Mouse (Mus musculus) left cerebral cortex, adult 18-20 months (tissue): ENCODE measurements around the gene Uaca. TPM values are rescaled to one million over a fixed set of nuclear protein-coding genes. Genes with fewer than 3 reads are reported as not detected.
A peak's percentile ranks its signal among the peaks of the same experiment; 100 is the strongest.

Experiments used
- DNase-seq, 2 experiments: peaks; one replicate each; pipeline ENCODE4 v3.0.0; 2021 to 2022; ENCODE audit warnings: low spot score in 2 of 2, mixed read lengths in 1 of 2
- total RNA-seq, 2 experiments: library from RNA; stranded (reverse); gene quantifications; 2 replicates each; pipeline ENCODE4 v1.2.3; 2021

Gene Uaca
- total RNA-seq, 2 experiments from 2014 or later: 7.7 to 9.2 TPM

DNA sequence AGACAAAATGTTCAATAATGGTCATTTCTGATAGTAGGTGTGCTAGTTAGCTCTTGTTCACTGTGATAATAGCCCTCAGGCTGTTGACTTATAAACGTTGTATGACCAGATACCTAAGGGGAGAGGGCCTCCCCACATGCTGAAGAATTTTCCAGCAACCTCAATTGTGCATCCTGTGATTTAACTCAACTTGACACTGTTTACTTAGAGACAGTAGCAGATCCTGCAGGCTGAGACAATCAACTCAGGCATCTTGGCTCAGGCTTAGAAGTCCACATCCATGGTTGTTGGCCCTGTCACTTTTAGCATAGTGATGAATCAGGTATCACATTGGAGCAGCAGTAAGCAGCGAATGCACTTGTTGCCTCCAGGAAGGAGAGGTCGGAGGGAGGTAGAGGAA is 35.7 kb downstream of the Uaca start:
- DNase-seq: no peak

GRCm38 (mm10) chr9:60832233-60832632 is 37.9 kb downstream of the Uaca start:
- no peak for DNase-seq

GRCm38 (mm10) chr9:60836151-60836550 is 41.8 kb downstream of the Uaca start:
- no peak for DNase-seq

- no peak for DNase-seq
These were observed 42.7 kb downstream of the Uaca start for GRCm38 (mm10) chr9:60837078-60837448.

DNA sequence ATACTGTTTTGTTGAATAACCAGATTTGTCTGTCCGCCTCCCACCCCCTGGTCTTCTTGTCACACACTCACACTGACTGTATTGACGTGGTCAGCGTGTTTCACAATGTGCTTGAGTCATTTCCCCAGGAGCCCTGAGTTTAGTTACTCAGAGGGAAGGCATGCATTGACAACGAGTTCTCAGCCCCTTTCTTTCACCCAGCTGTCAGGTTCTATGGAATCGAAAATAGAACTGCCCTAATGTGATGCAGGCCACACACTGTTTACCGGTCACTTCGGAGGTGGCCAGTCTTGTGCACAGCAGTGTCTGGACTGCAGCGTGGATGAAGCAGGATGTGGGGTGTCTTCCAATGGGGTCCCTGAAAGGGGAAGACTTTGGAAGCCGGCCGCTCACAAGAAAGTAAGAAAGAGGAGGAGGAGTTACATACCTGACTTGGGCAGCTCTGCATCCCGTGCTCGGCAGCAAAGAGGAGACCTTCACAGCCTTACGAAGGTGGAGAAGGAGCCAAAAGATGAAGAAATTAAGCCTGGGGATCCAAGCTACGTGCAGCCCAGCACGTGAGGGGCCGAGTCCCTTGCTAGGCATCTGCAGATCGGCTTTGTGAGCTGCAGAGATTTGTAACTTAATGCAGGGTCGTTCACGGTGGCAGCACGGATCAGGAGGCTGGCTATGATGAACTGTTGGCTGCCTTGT is 43.3 kb downstream of the Uaca start:
- no peak for DNase-seq

- DNase-seq: no peak
These were observed 44.1 kb downstream of the Uaca start for GRCm38 (mm10) chr9:60838331-60838872.

DNA sequence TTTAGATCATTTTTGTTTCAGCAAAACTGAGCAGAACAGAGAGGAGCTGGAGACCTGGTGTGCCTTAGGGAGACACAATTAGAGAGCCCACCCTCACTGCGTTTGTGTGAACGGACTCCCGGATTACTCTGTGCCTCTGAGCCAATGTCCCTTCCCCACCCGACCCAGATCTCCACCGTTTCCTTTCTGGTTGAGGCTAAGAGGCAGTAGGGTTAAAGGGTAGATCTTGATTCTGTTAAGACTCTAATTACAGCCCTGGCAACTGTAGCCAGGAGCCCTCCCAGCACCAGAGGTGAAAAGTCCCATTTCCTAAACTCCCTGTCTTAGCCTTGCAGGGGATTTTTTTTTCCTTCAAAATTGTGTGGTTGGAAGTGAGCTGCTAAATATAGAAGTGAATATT is 47.1 kb downstream of the Uaca start:
- DNase-seq: no peak

DNA sequence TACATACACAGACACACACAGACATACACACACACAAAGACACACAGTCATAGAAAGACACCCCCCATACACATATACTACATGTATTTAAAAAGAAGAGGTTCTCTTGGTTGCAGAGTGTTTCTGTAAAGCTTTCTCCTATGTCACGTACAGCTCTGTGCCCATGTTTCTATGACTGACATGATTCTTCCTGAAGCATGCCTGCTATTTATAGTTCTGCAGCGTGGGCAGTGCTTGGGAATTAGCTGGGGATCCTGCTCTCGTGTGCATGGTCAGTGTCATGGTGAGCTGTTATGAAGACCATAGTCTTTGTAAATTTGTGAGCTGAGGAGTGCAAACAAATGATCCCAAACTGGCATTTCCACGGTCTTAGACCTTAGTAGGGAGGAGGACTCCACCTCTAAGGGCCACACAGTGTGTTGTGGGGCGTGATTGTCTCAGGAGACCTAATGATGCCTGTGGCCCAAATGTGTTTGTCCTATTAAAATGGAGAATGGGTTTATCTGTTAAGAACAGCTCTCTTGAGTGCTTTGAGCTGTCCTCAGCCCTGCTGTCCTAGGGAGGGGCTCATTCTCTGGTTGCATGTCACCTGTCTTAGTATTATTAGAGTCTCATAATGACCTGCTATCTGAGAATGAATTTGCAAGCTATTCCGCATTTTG is 49.2 kb downstream of the Uaca start:
- DNase-seq: no peak

DNA sequence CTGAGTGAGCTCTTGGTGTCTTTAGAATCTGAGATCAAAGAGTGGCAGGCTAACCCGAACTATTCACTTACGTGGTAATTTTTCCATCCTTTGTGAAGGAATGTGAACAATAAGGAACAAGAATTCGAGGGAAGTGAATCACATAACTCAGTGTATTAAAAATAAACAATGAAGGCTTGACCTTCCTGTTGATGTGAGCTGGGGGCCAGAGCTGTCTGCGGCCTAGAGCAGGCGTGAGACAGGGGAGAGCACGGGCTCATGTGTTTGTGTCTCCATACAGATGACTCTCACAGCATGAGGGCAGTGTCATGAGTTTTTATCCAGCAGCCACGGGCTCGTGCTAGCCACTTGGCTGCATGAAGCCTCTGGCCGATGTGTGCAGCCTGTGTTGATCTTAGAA is 54.4 kb downstream of the Uaca start:
- no peak for DNase-seq

GRCm38 (mm10) chr9:60849986-60850385 is 55.6 kb downstream of the Uaca start:
- DNase-seq: no peak

DNA sequence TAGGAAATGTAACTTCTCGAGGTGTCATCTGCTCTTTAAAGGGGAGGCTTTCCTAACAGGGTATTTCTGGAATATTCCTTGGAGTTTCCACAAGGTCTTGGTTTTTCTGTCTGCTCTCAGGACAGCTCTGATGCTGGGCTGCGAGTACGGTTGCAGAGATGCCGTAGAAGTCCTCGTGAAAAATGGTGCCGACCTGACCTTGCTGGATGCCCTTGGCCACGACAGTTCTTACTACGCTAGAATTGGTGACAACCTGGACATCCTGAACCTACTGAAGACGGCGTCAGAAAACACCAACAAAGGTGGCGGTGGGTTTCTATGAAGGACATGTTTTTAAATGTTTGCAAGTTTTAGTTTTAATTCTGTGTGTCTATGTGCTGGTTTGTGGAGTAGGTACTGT is 59.9 kb downstream of the Uaca start:
- DNase-seq: no peak

DNA sequence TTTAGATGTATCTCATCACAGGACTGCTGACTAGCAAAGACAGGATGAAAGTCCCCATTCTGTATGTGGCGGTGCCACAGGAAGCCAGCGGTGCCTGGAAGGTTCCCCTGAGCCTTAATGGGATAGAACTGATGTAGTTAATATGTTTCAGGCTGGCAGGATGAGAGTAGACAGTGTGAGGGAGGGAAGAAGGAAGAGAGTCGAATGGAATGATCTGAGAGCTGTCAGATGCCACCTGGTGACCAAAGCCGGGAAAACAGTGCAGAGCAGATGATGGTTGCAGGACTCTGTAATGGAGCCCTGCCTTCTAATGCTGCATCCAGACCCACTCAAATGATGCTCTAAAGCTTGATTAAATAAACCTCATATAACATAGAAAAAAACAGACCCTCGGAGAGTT is 63.5 kb downstream of the Uaca start:
- peak; percentile 70 to 71 for DNase-seq

GRCm38 (mm10) chr9:60858306-60858960 is 64.1 kb downstream of the Uaca start:
- DNase-seq: peak in 1 of 2 experiments; percentile 32

GRCm38 (mm10) chr9:60859031-60859430 is 64.7 kb downstream of the Uaca start:
- no peak for DNase-seq

GRCm38 (mm10) chr9:60861030-60861429 is 66.7 kb downstream of the Uaca start:
- no peak for DNase-seq

DNA sequence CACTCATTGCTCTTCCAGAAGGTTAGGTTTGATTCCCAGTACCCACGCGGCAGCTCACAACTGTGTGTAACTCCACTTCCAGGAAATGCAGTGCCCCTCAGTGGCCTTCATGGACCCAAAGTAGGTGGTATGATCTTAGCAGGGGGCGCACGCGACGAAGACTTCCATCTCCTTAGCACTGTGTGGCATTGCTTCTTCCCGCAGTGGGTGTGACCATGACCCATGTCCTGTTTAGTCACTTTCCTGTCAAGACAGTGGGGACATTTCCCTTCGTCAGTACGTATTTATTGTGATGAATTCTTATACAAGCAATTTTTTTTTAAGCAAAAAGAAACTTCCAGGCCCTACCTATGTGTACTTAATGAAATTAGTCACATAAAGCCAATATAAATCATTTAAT is 70.3 kb downstream of the Uaca start:
- DNase-seq: no peak

DNA sequence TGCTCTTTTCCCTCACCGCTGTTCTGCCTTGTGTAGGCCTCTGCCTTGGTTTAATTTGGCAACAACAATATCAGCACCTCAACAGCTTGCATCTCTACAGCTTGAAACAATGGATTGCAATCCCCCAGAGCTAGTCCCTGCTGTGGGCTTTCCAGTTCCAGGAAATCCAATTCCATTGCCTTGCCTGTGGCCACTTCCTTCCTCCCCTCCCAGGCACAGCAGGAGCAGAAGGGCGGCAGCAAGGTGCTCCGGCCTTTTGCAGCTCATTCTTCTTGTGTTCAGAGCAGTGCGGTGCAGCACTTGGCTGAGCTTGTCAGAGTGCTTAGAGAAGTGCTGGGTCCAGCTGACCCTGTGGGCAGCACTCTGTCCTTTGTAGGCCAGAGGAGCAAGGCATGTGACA is 71.5 kb downstream of the Uaca start:
- no peak for DNase-seq

DNA sequence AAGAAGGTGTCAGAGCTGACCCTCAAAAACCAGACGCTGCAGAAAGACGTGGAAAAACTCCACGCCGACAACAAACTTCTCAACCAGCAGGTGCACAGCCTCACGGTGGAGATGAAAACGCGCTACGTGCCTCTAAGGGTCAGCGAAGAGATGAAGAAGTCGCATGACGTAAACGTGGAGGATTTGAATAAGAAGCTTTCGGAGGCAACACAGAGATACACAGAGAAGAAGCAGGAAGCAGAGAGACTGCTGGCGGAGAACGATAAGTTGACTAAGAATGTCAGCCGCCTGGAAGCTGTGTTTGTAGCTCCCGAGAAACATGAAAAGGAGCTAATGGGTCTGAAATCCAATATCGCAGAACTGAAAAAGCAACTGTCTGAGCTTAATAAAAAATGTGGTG is 76.1 kb downstream of the Uaca start:
- no peak for DNase-seq

DNA sequence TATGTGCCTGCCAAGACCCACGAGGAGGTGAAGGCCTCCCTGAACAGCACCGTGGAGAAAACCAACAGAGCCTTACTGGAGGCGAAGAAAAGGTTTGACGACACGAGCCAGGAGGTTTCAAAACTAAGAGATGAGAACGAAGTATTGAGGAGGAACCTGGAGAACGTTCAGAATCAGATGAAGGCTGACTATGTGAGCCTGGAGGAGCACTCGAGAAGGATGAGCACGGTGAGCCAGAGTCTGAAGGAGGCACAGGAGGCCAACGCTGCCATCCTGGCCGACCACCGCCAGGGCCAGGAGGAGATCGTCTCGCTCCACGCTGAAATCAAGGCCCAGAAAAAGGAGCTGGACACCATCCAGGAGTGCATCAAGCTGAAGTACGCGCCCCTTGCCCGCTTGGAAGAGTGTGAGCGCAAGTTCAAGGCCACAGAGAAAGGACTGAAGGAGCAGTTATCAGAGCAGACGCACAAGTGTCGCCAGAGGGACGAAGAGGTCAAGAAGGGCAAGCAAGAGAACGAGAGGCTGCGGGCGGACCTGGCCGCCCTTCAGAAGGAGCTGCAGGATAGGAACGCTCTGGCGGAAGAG is 76.7 kb downstream of the Uaca start:
- no peak for DNase-seq

GRCm38 (mm10) chr9:60873257-60874054 is 79.1 kb downstream of the Uaca start:
- no peak for DNase-seq

DNA sequence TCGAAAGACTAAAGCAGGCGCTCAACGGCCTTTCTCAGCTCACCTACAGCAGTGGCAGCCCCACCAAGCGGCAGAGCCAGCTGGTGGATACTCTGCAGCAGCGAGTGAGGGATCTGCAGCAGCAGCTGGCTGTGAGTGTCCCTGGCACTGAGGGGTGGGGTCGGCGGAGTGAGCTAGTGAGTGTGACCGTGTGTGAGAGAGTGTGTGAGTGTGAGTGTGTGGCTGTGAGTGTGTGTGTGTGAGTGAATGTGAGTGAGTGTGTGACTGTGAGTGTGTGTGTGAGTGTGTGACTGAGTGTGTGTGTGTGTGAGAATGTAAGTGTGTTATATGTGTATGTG is 79.7 kb downstream of the Uaca start:
- no peak for DNase-seq
